Mouse (Mus musculus) liver, embryonic 14.5 days (tissue): ENCODE results near the gene Arhgef40. TPM values are rescaled to one million over a fixed set of nuclear protein-coding genes. Genes with fewer than 3 reads are reported as not detected.
A peak's percentile ranks its signal among the peaks of the same experiment; 100 is the strongest.

Source experiments
- ATAC-seq: fragments of 200-750 bp; cut with Nextera tagmentation; 2 replicates; pipeline ENCODE4 v1.8.0; 2017; ENCODE audit warnings: moderate number of reproducible peaks, mild to moderate bottlenecking, moderate library complexity; ENCODE audit not compliant: insufficient read depth
- DNase-seq, 3 experiments: peaks; one replicate each; pipeline ENCODE4 v3.0.0-alpha.2; 2012 to 2013; ENCODE audit warnings: low read depth in 3 of 3, low spot score in 3 of 3
- H3K27ac ChIP-seq: fragments of 300-500 bp; sonication (generic); 2 replicates; pipeline ENCODE4 v1.5.1; 2014; ENCODE audit warnings: moderate library complexity, mild to moderate bottlenecking, control low read depth, inconsistent platforms
- H3K27me3 ChIP-seq: fragments of 300-500 bp; sonication (generic); 2 replicates; pipeline ENCODE4 v1.6.1; 2014; ENCODE audit warnings: mild to moderate bottlenecking, low read length, moderate library complexity; ENCODE audit not compliant: control insufficient read depth, insufficient read depth
- H3K36me3 ChIP-seq: fragments of 300-500 bp; sonication (generic); replicated peaks from 2 replicates; pipeline ENCODE4 v1.6.1; 2014; ENCODE audit warnings: low read depth; ENCODE audit not compliant: control insufficient read depth, insufficient read depth
- H3K4me1 ChIP-seq, 2 experiments: fragments of 200-500 bp in 1 of 2; fragments of 300-500 bp in 1 of 2; sonication (generic) in 1 of 2; replicated peaks; 2 replicates each; pipeline ENCODE4 v1.6.1; 2012 to 2014; ENCODE audit warnings: antibody characterized with exemption in 1 of 2, inconsistent platforms in 1 of 2, low read length in 1 of 2; ENCODE audit not compliant: control insufficient read depth in 2 of 2, insufficient read depth in 2 of 2
- H3K4me2 ChIP-seq: fragments of 300-500 bp; sonication (generic); 2 replicates; pipeline ENCODE4 v1.6.1; 2014; ENCODE audit warnings: low read depth, mild to moderate bottlenecking, control low read depth, moderate library complexity
- H3K4me3 ChIP-seq, 2 experiments: fragments of 200-500 bp in 1 of 2; fragments of 300-500 bp in 1 of 2; sonication (generic) in 1 of 2; 2 replicates each; pipeline ENCODE4 v1.5.1; 2012 to 2014; ENCODE audit warnings: low read depth in 2 of 2, low read length in 2 of 2, mild to moderate bottlenecking in 2 of 2, control low read depth in 1 of 2, inconsistent platforms in 1 of 2, moderate library complexity in 1 of 2; ENCODE audit not compliant: insufficient read depth in 1 of 2
- H3K9ac ChIP-seq: fragments of 300-500 bp; sonication (generic); replicated peaks from 2 replicates; pipeline ENCODE4 v1.6.1; 2014; ENCODE audit warnings: mild to moderate bottlenecking, control low read depth, moderate library complexity
- H3K9me3 ChIP-seq: fragments of 300-500 bp; sonication (generic); 2 replicates; pipeline ENCODE4 v1.6.1; 2016; ENCODE audit warnings: low read length, mixed read lengths; ENCODE audit not compliant: control insufficient read depth
- CTCF ChIP-seq: IDR thresholded peaks from 2 replicates; pipeline ENCODE4 v1.5.1; 2016; ENCODE audit warnings: antibody characterized with exemption, low read depth, control low read depth
- EP300 ChIP-seq: IDR thresholded peaks from 2 replicates; pipeline ENCODE4 v1.6.1; 2016; ENCODE audit warnings: antibody characterized with exemption, low read depth
- WGBS: fragments of 180-500 bp; shearing (Covaris S2); extraction: QIAGEN DNeasy Blood & Tissue Kit; methylation state at CpG from one replicate; pipeline ENCODE4 v1.1.7; 2014; ENCODE audit not compliant: insufficient replicate concordance; 5-methylcytosine and 5-hydroxymethylcytosine counted together
- polyA plus RNA-seq, 2 experiments: library from polyadenylated mRNA; depleted of rRNA in 1 of 2; stranded (reverse) in 1 of 2; unstranded in 1 of 2; fragments of >200 nt; fragmentation: Nextera tagmentation in 1 of 2; extraction: Ambion mirVana in 1 of 2; gene quantifications; 2 replicates each; pipeline versions ENCODE4 v1.2.1 to v1.2.3; 2012 to 2014

Arhgef40 gene
- polyA plus RNA-seq, 2 experiments: 9.4 to 15.3 TPM

- TF ChIP-seq CTCF: no peak
- H3K36me3 ChIP-seq: peaks cover 2% of the 10 kb centered on the region; the same call in 1 of the 2 replicates
Observed at GRCm38 (mm10) chr14:52006771-52007170, 22.3 kb downstream of the Arhgef40 start.

GRCm38 (mm10) chr14:52008321-52009203 lies 24.0 kb downstream of the Arhgef40 start:
- peak; percentile 78 for ATAC-seq
- DNase-seq: peak; percentile 65 to 69 (median 68)
- WGBS: 52% methylated on average over 38 of the region's 38 CpGs
- no peaks in the 10 kb centered on the region for H3K9me3 ChIP-seq
- no peak overlapping the region for H3K9ac ChIP-seq
- no peak overlapping the region for H3K4me2 ChIP-seq
- no peak overlapping the region for H3K4me3 ChIP-seq
- peaks cover 2% of the 10 kb centered on the region; the same call in 1 of the 2 replicates for H3K36me3 ChIP-seq
- H3K27me3 ChIP-seq: no peaks in the 10 kb centered on the region
- H3K27ac ChIP-seq: no peak overlapping the region
- peak; percentile 10; the same call in 1 of the 2 replicates for TF ChIP-seq EP300
- TF ChIP-seq CTCF: peak; percentile 100
- H3K4me1 ChIP-seq: no peaks in the 10 kb centered on the region

More at GRCm38 (mm10) chr14:52006771-52007170, 22.3 kb downstream of the Arhgef40 start:
- H3K4me1 ChIP-seq: no peaks in the 10 kb centered on the region
- no peak overlapping the region for H3K4me2 ChIP-seq
- no peak for DNase-seq
- 93% methylated on average over 23 of the region's 23 CpGs for WGBS
- no peak overlapping the region for H3K4me3 ChIP-seq
- no peak overlapping the region for H3K27ac ChIP-seq
- ATAC-seq: no peak
- no peak overlapping the region for H3K9ac ChIP-seq
- H3K27me3 ChIP-seq: no peaks in the 10 kb centered on the region
- no peaks in the 10 kb centered on the region for H3K9me3 ChIP-seq

- 70% methylated on average over 26 of the region's 26 CpGs for WGBS
- Histone ChIP-seq H3K4me2 (no peak overlapping the region), H3K9ac (no peak overlapping the region), H3K36me3 (peaks cover 2% of the 10 kb centered on the region; the same call in 1 of the 2 replicates), H3K9me3 (no peaks in the 10 kb centered on the region), H3K4me3 (no peak overlapping the region), H3K27ac (no peak overlapping the region), H3K27me3 (no peaks in the 10 kb centered on the region), H3K4me1 (no peaks in the 10 kb centered on the region)
- ATAC-seq (no peak), DNase-seq (no peak)
- TF ChIP-seq EP300 (no peak), CTCF (no peak)
Observed at GRCm38 (mm10) chr14:52009361-52009760, 24.8 kb downstream of the Arhgef40 start.

GRCm38 (mm10) chr14:52009841-52010240 lies 25.3 kb downstream of the Arhgef40 start:
- ATAC-seq (no peak), DNase-seq (no peak)
- H3K4me3 ChIP-seq: no peak overlapping the region
- peaks cover 2% of the 10 kb centered on the region; the same call in 1 of the 2 replicates for H3K36me3 ChIP-seq
- H3K9ac ChIP-seq: no peak overlapping the region
- H3K4me2 ChIP-seq: no peak overlapping the region
- no peaks in the 10 kb centered on the region for H3K27me3 ChIP-seq
- no peak overlapping the region for H3K27ac ChIP-seq
- WGBS: 80% methylated on average over 6 of the region's 6 CpGs
- TF ChIP-seq CTCF (no peak), EP300 (no peak)
- no peaks in the 10 kb centered on the region for H3K4me1 ChIP-seq
- H3K9me3 ChIP-seq: no peaks in the 10 kb centered on the region

- ATAC-seq (no peak), DNase-seq (no peak)
- WGBS: 42% methylated on average over 9 of the region's 9 CpGs
- TF ChIP-seq CTCF (no peak), EP300 (no peak)
- H3K4me3 ChIP-seq: no peak overlapping the region
- H3K9me3 ChIP-seq: no peaks in the 10 kb centered on the region
- H3K36me3 ChIP-seq: peaks cover 2% of the 10 kb centered on the region; the same call in 1 of the 2 replicates
- no peak overlapping the region for H3K4me2 ChIP-seq
- no peaks in the 10 kb centered on the region for H3K27me3 ChIP-seq
- H3K4me1 ChIP-seq: peaks cover 6% of the 10 kb centered on the region in 2 experiments
- H3K27ac ChIP-seq: no peak overlapping the region
- H3K9ac ChIP-seq: no peak overlapping the region
Observed at GRCm38 (mm10) chr14:52010446-52011111, 26.1 kb downstream of the Arhgef40 start.
